Mouse (Mus musculus) CD4-positive helper T cell, adult 2 months (primary cell): Measurements from ENCODE around the gene Actn4.

ENCODE experiments used
- DNase-seq: peaks from one replicate; pipeline ENCODE4 v3.0.0-alpha.2; 2012; ENCODE audit warnings: low read depth, missing footprints, low spot score

Gene Actn4

GRCm38 (mm10) chr7:28924802-28925201 is 37.3 kb downstream of the Actn4 start:
- DNase-seq = no peak

- DNase-seq = no peak
These were observed 38.3 kb downstream of the Actn4 start for GRCm38 (mm10) chr7:28923865-28924291.

GRCm38 (mm10) chr7:28922606-28923005 is 39.5 kb downstream of the Actn4 start:
- no peak for DNase-seq

GRCm38 (mm10) chr7:28921722-28922465 is 40.2 kb downstream of the Actn4 start:
- no peak for DNase-seq

GRCm38 (mm10) chr7:28921178-28921577 is 41.0 kb downstream of the Actn4 start:
- DNase-seq = no peak

- DNase-seq = no peak
These were observed 42.3 kb downstream of the Actn4 start for GRCm38 (mm10) chr7:28919815-28920214.

- no peak for DNase-seq
These were observed 43.6 kb downstream of the Actn4 start for GRCm38 (mm10) chr7:28918540-28918939.

GRCm38 (mm10) chr7:28917503-28918426 is 44.4 kb downstream of the Actn4 start:
- no peak for DNase-seq

GRCm38 (mm10) chr7:28916491-28916890 is 45.6 kb downstream of the Actn4 start:
- peak; percentile 61 for DNase-seq

GRCm38 (mm10) chr7:28913171-28913570 is 49.0 kb downstream of the Actn4 start:
- DNase-seq = no peak

GRCm38 (mm10) chr7:28911632-28912031 is 50.5 kb downstream of the Actn4 start:
- DNase-seq = no peak

- DNase-seq = no peak
These were observed 54.9 kb downstream of the Actn4 start for GRCm38 (mm10) chr7:28907195-28907594.

- no peak for DNase-seq
These were observed 58.4 kb downstream of the Actn4 start for GRCm38 (mm10) chr7:28903778-28904177.

GRCm38 (mm10) chr7:28902809-28903208 is 59.3 kb downstream of the Actn4 start:
- no peak for DNase-seq

- no peak for DNase-seq
These were observed 60.0 kb downstream of the Actn4 start for GRCm38 (mm10) chr7:28902180-28902579.

GRCm38 (mm10) chr7:28901311-28902125 is 60.6 kb downstream of the Actn4 start:
- no peak for DNase-seq

GRCm38 (mm10) chr7:28899972-28900371 is 62.2 kb downstream of the Actn4 start:
- no peak for DNase-seq

GRCm38 (mm10) chr7:28897661-28898060 is 64.5 kb downstream of the Actn4 start:
- no peak for DNase-seq

GRCm38 (mm10) chr7:28894942-28895341 is 67.2 kb downstream of the Actn4 start:
- no peak for DNase-seq

GRCm38 (mm10) chr7:28893643-28894265 is 68.4 kb downstream of the Actn4 start:
- DNase-seq = peak; percentile 28

GRCm38 (mm10) chr7:28892601-28893000 is 69.5 kb downstream of the Actn4 start:
- no peak for DNase-seq
